Mouse (Mus musculus) myocyte (in vitro differentiated cells): ENCODE data around the gene Parp8. TPM values are rescaled to one million over a fixed set of nuclear protein-coding genes. Genes with fewer than 3 reads are reported as not detected.

ENCODE experiments used
- H3K27me3 ChIP-seq: one replicate; pipeline ENCODE4 v1.6.1; 2011; ENCODE audit not compliant: control insufficient read depth, insufficient read depth, insufficient read length
- H3K36me3 ChIP-seq: one replicate; pipeline ENCODE4 v1.6.1; 2011; ENCODE audit not compliant: control insufficient read depth, insufficient read depth
- H3K4me2 ChIP-seq: one replicate; pipeline ENCODE4 v1.6.1; 2011; ENCODE audit warnings: low read depth, control low read depth
- H3K4me3 ChIP-seq: one replicate; pipeline ENCODE4 v1.5.1; 2011; ENCODE audit warnings: mild to moderate bottlenecking, control low read depth, moderate library complexity
- H3K79me2 ChIP-seq: one replicate; pipeline ENCODE4 v1.6.1; 2011; ENCODE audit not compliant: control insufficient read depth, insufficient read depth
- H3ac ChIP-seq: one replicate; pipeline ENCODE4 v1.6.1; 2011; ENCODE audit not compliant: control insufficient read depth, insufficient read length
- CEBPB ChIP-seq: IDR thresholded peaks from 2 replicates; pipeline ENCODE4 v1.6.1; 2011; ENCODE audit warnings: mild to moderate bottlenecking, moderate library complexity; ENCODE audit not compliant: poor library complexity, insufficient read depth, severe bottlenecking
- E2F4 ChIP-seq: IDR thresholded peaks from one replicate; pipeline ENCODE4 v1.6.1; 2011; ENCODE audit warnings: mild to moderate bottlenecking, control low read depth, moderate library complexity; ENCODE audit not compliant: insufficient read depth
- MAX ChIP-seq: IDR thresholded peaks from one replicate; pipeline ENCODE4 v1.6.1; 2011; ENCODE audit warnings: low read depth, mild to moderate bottlenecking, control low read depth
- MYOD1 ChIP-seq, 3 experiments: IDR thresholded peaks; one replicate each; pipeline ENCODE4 v1.6.1; 2011; ENCODE audit warnings: control low read depth in 2 of 3, low read depth in 2 of 3, mild to moderate bottlenecking in 2 of 3, moderate library complexity in 1 of 3; ENCODE audit not compliant: insufficient read length in 2 of 3, control insufficient read depth in 1 of 3
- MYOG ChIP-seq, 3 experiments: IDR thresholded peaks; one replicate each; pipeline ENCODE4 v1.6.1; 2011; ENCODE audit warnings: control low read depth in 2 of 3, low read depth in 2 of 3, mild to moderate bottlenecking in 2 of 3; ENCODE audit not compliant: insufficient read length in 2 of 3, control insufficient read depth in 1 of 3, insufficient read depth in 1 of 3
- POLR2A ChIP-seq: IDR thresholded peaks from one replicate; pipeline ENCODE4 v1.6.1; 2011; ENCODE audit warnings: low read depth, mild to moderate bottlenecking, control low read depth, moderate library complexity; ENCODE audit not compliant: insufficient read length
- POLR2AphosphoS2 ChIP-seq: IDR thresholded peaks from one replicate; pipeline ENCODE4 v1.6.1; 2011; ENCODE audit warnings: low read depth, control low read depth; ENCODE audit not compliant: insufficient read length
- REST ChIP-seq: IDR thresholded peaks from one replicate; pipeline ENCODE4 v1.6.1; 2011; ENCODE audit warnings: mild to moderate bottlenecking, control low read depth, moderate library complexity; ENCODE audit not compliant: insufficient read depth, insufficient read length
- SRF ChIP-seq: IDR thresholded peaks from one replicate; pipeline ENCODE4 v1.6.1; 2011; ENCODE audit warnings: low read depth; ENCODE audit not compliant: control insufficient read depth, insufficient read length
- TCF12 ChIP-seq: IDR thresholded peaks from one replicate; pipeline ENCODE4 v1.6.1; 2011; ENCODE audit warnings: mild to moderate bottlenecking, control low read depth; ENCODE audit not compliant: poor library complexity, insufficient read depth, severe bottlenecking
- TCF3 ChIP-seq: IDR thresholded peaks from one replicate; pipeline ENCODE4 v1.6.1; 2011; ENCODE audit warnings: low read depth, control low read depth; ENCODE audit not compliant: insufficient read length
- USF1 ChIP-seq: IDR thresholded peaks from one replicate; pipeline ENCODE4 v1.6.1; 2011; ENCODE audit warnings: low read depth, mild to moderate bottlenecking, control low read depth, moderate library complexity
- polyA plus RNA-seq: library from polyadenylated mRNA; unstranded; fragments of >200 nt; fragmentation: generic; extraction: Trizol; gene quantifications from one replicate; pipeline ENCODE4 v1.2.1, GENCODE M21; 2012; ENCODE audit warnings: missing spikeins

Gene Parp8
- polyA plus RNA-seq, 1 experiment: 6.1 TPM

- Histone ChIP-seq H3K4me3 (no peak overlapping the region), H3K4me2 (peak overlapping the region; percentile 58), H3K79me2 (no peaks in the 10 kb centered on the region), H3K27me3 (no peaks in the 10 kb centered on the region), H3K36me3 (no peaks in the 10 kb centered on the region), H3ac (no peak overlapping the region)
- no peak for TF ChIP-seq USF1
- peak; percentile 95 for TF ChIP-seq CEBPB
- peak; percentile 25 for TF ChIP-seq MAX
Measured at GRCm38 (mm10) chr13:116829015-116829414, 196.3 kb downstream of the Parp8 start.

- no peak overlapping the region for H3K4me3 ChIP-seq
- TF ChIP-seq CEBPB (no peak), SRF (no peak), MYOD1 (IDR thresholded peaks at IDR 0.05; ENCODE audit: control insufficient read depth in 1 of 3, insufficient read length in 2 of 3, low read depth in 2 of 3) (no peak), POLR2AphosphoS2 (no peak), POLR2A (no peak), TCF12 (no peak), MYOG (IDR thresholded peaks at IDR 0.05; ENCODE audit: control insufficient read depth in 1 of 3, insufficient read depth in 1 of 3, insufficient read length in 2 of 3, low read depth in 2 of 3) (no peak), REST (no peak), E2F4 (no peak), MAX (no peak), USF1 (no peak), TCF3 (no peak)
- no peaks in the 10 kb centered on the region for H3K79me2 ChIP-seq
- H3K27me3 ChIP-seq: no peaks in the 10 kb centered on the region
- no peak overlapping the region for H3K4me2 ChIP-seq
- no peaks in the 10 kb centered on the region for H3K36me3 ChIP-seq
- H3ac ChIP-seq: no peak overlapping the region
Measured at GRCm38 (mm10) chr13:116811456-116811855, 213.9 kb downstream of the Parp8 start.

Other genes starting within 250 kb of the Parp8 start
- 6.2 TPM for gene Emb, start 183.0 kb upstream of the Parp8 start, polyA plus RNA-seq
- 0.02 TPM for gene Gm17509, start 195.5 kb upstream of the Parp8 start, polyA plus RNA-seq